Mouse (Mus musculus) hindbrain, embryonic 12.5 days (tissue): Measurements from ENCODE around the gene Mrps25. TPM values are rescaled to one million over a fixed set of nuclear protein-coding genes. Genes with fewer than 3 reads are reported as not detected.

Experiments used
- polyA plus RNA-seq: library from polyadenylated mRNA; unstranded; fragments of >200 nt; fragmentation: Nextera tagmentation; extraction: Ambion mirVana; gene quantifications from 2 replicates; pipeline ENCODE4 v1.2.1, GENCODE M21; 2016

The Mrps25 gene
- polyA plus RNA-seq, 1 experiment from 2014 or later = 64.2 TPM

Other genes starting within 250 kb of the Mrps25 start
- 13.3 and 13.7 TPM in 2 replicates for gene Fgd5, start 205.2 kb downstream of the Mrps25 start, polyA plus RNA-seq
- 33.3 and 35.1 TPM in 2 replicates for gene Nr2c2, start 92.6 kb downstream of the Mrps25 start, polyA plus RNA-seq
- 33.5 and 45.4 TPM in 2 replicates for gene Rbsn, start 30.9 kb upstream of the Mrps25 start, polyA plus RNA-seq
- 1.2 and 2.5 TPM in 2 replicates for gene Trh, start 60.6 kb upstream of the Mrps25 start, polyA plus RNA-seq